Mouse (Mus musculus) testis, adult 2 months (tissue): ENCODE measurements around the gene Mast3. TPM values are rescaled to one million over a fixed set of nuclear protein-coding genes. Genes with fewer than 3 reads are reported as not detected.

Experiments used
- H3K27ac ChIP-seq: fragments of 200-500 bp; 2 replicates; pipeline ENCODE4 v1.5.1; 2012; ENCODE audit warnings: low read depth, low read length; ENCODE audit not compliant: control insufficient read depth, insufficient read depth
- H3K27me3 ChIP-seq: fragments of 200-500 bp; 2 replicates; pipeline ENCODE4 v1.6.1; 2012; ENCODE audit warnings: mild to moderate bottlenecking, low read length, moderate library complexity; ENCODE audit not compliant: control insufficient read depth, insufficient read depth
- H3K36me3 ChIP-seq: fragments of 200-500 bp; 2 replicates; pipeline ENCODE4 v1.6.1; 2012; ENCODE audit warnings: mild to moderate bottlenecking, low read length; ENCODE audit not compliant: control insufficient read depth, insufficient read depth
- H3K4me1 ChIP-seq: fragments of 200-500 bp; 2 replicates; pipeline ENCODE4 v1.6.1; 2012; ENCODE audit warnings: low read length; ENCODE audit not compliant: control insufficient read depth, insufficient read depth
- H3K4me3 ChIP-seq: fragments of 200-500 bp; 2 replicates; pipeline ENCODE4 v1.5.1; 2012; ENCODE audit warnings: low read depth, mild to moderate bottlenecking, low read length, moderate library complexity, mixed read lengths; ENCODE audit not compliant: control insufficient read depth
- CTCF ChIP-seq: fragments of 200-500 bp; IDR thresholded peaks from 2 replicates; pipeline ENCODE4 v1.5.1; 2012; ENCODE audit warnings: low read depth, mild to moderate bottlenecking, inconsistent platforms, low read length, moderate library complexity; ENCODE audit not compliant: control insufficient read depth, insufficient read depth, insufficient replicate concordance
- POLR2A ChIP-seq: fragments of 200-500 bp; IDR thresholded peaks from 2 replicates; pipeline ENCODE4 v1.6.1; 2012; ENCODE audit warnings: low read depth, mild to moderate bottlenecking, inconsistent platforms, low read length, moderate library complexity; ENCODE audit not compliant: control insufficient read depth
- polyA plus RNA-seq: library from polyadenylated mRNA; depleted of rRNA; stranded (reverse); fragments of >200 nt; gene quantifications from 2 replicates; pipeline ENCODE4 v1.2.3, GENCODE M21; 2012; rRNA removed

Gene Mast3
- polyA plus RNA-seq = 11.0 and 13.1 TPM in 2 replicates

DNA sequence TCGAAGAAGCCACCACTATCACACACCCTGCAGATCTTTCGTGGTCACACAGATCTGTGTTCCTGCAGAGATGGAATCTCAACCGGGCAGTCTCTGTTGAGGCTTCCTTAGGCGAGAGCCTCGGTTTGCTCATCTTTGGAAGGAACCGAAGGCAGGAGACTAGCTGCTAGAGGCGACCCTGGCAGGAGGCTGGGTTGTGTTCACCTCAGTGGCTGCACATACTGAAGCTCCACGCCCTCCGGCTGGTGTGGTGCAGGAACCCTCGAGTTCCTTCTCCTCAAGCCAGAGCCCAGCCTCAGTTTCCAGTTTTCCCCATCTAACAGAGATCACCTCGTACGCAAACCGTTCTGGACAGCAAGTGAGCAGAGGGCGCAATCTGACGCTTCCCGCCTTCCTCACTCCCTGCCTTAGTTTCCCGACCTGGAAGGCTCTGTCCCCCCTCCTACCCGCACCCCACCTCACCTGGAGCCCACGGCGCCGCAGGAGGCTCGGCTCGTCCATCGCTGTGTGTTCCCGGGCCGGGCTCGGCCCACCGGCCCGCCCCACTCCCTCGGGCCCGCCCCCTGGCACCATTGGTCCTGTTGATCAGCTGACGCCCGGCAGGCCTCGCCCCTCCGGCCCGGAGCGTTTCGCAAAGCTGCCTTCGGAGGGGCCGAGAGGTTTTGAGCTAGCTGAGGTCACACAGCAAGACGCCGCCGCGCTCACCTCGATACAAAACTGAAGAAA lies at the start of gene Mast3:
Gene Mast3 (minus strand): TSS at position 574 of the 726 bp plus-strand sequence.
- no peak for TF ChIP-seq CTCF
- peak; percentile 15; the same call in 1 of the 2 replicates for TF ChIP-seq POLR2A
- Histone ChIP-seq H3K27me3 (no peaks in the 10 kb centered on the region; the same call in 1 of the 2 replicates), H3K4me1 (peaks cover 10% of the 10 kb centered on the region), H3K4me3 (peak within 1 kb of the TSS; percentile 84), H3K36me3 (no peaks in the 10 kb centered on the region), H3K27ac (no peak within 1 kb of the TSS)

DNA sequence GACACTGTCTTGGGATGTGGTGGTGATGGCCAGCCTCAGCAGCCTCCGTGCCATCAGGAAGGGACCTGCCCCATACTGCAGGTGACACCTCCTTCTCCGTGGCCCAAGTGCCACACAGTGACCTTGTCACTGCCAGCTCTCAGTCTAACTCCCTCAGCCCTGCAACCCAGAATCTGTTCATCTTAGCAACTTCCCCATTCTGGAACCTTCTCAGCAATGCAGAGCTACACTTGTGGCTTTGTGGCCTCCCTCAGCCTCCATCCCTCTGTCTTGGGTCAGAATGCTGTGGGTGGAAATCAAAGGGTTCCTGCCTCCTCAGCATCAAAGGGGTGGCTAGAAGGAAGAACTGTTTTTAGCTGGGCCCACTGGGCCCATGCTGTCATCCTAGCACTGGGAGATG lies 49.0 kb upstream of the Mast3 start:
- TF ChIP-seq POLR2A = no peak
- TF ChIP-seq CTCF = no peak
- Histone ChIP-seq H3K4me3 (no peak overlapping the region), H3K36me3 (no peaks in the 10 kb centered on the region)

GRCm38 (mm10) chr8:70852595-70853231 lies 47.9 kb upstream of the Mast3 start:
- peaks cover 11% of the 10 kb centered on the region for H3K4me1 ChIP-seq
- TF ChIP-seq POLR2A (no peak), CTCF (no peak)
- no peaks in the 10 kb centered on the region for H3K36me3 ChIP-seq
- H3K4me3 ChIP-seq = no peak overlapping the region
- no peak overlapping the region for H3K27ac ChIP-seq
- no peaks in the 10 kb centered on the region for H3K27me3 ChIP-seq

More for the DNA sequence above, 49.0 kb upstream of the Mast3 start:
- H3K27ac ChIP-seq = no peak overlapping the region
- H3K4me1 ChIP-seq = peaks cover 11% of the 10 kb centered on the region
- no peaks in the 10 kb centered on the region for H3K27me3 ChIP-seq

- Histone ChIP-seq H3K4me3 (no peak overlapping the region), H3K27ac (no peak overlapping the region), H3K36me3 (no peaks in the 10 kb centered on the region), H3K4me1 (peaks cover 6% of the 10 kb centered on the region), H3K27me3 (no peaks in the 10 kb centered on the region)
- TF ChIP-seq CTCF (no peak), POLR2A (no peak)
These were observed 47.0 kb upstream of the Mast3 start for GRCm38 (mm10) chr8:70851837-70852236.

- Histone ChIP-seq H3K4me3 (no peak overlapping the region), H3K36me3 (no peaks in the 10 kb centered on the region), H3K27me3 (no peaks in the 10 kb centered on the region), H3K4me1 (no peaks in the 10 kb centered on the region), H3K27ac (no peak overlapping the region)
- TF ChIP-seq CTCF (no peak), POLR2A (no peak)
These were observed 46.1 kb upstream of the Mast3 start for GRCm38 (mm10) chr8:70850947-70851346.

DNA sequence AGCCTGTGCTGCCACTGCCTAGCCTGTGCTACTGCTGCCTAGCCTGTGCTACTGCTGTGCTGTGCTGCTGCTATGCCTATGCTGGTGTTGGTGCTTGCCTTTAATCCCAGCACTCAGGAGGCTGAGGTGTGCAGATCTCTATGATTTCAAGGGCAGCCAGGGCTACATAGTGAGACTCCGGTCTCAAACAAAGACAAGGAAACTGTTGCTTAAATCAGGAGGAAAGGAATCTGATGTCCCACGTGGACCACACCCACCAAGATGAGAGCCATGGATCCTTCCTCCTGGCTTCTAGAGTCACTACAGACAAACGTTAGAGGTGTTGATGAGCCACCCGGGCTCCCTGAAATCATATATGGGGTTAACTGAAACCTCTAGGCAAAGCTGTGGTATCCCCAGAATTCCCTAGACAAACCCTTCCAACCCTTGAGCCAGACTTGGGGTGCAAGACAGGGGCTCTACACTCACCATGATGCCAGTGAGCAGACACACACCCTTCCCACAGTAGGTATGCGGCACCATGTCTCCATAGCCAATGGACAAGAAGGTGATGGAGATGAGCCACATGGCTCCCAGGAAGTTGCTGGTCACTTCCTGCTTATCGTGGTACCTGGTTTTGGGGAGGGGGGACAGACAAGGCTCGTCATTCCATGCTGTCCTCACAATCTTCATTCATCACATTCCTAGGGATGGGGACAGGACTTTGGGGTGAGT lies 45.4 kb upstream of the Mast3 start:
- no peak overlapping the region for H3K27ac ChIP-seq
- H3K36me3 ChIP-seq = no peaks in the 10 kb centered on the region
- TF ChIP-seq CTCF = no peak
- no peak for TF ChIP-seq POLR2A
- no peaks in the 10 kb centered on the region for H3K4me1 ChIP-seq
- H3K27me3 ChIP-seq = no peaks in the 10 kb centered on the region
- H3K4me3 ChIP-seq = no peak overlapping the region
